Mouse (Mus musculus) embryonic facial prominence, embryonic 11.5 days (tissue): Measurements from ENCODE around the gene Eno1. TPM values are rescaled to one million over a fixed set of nuclear protein-coding genes. Genes with fewer than 3 reads are reported as not detected.

Experiments used
- ATAC-seq: fragments of 200-750 bp; cut with Nextera tagmentation; replicated peaks from 2 replicates; pipeline ENCODE4 v1.8.0; 2017; ENCODE audit warnings: low read depth; ENCODE audit not compliant: insufficient number of reproducible peaks, low FRiP score, low TSS enrichment
- DNase-seq: peaks from one replicate; pipeline ENCODE4 v3.0.0-alpha.2; 2015; ENCODE audit warnings: low spot score
- H3K27ac ChIP-seq: fragments of 300-500 bp; sonication (generic); replicated peaks from 2 replicates; pipeline ENCODE4 v1.5.1; 2014; ENCODE audit warnings: mild to moderate bottlenecking, low read depth, low read length, control low read depth
- H3K27me3 ChIP-seq: fragments of 300-500 bp; sonication (generic); 2 replicates; pipeline ENCODE4 v1.6.1; 2014; ENCODE audit warnings: mild to moderate bottlenecking, low read length, moderate library complexity, mixed read lengths; ENCODE audit not compliant: control insufficient read depth, insufficient read depth
- H3K36me3 ChIP-seq: fragments of 300-500 bp; sonication (generic); replicated peaks from 2 replicates; pipeline ENCODE4 v1.6.1; 2014; ENCODE audit warnings: low read depth, mild to moderate bottlenecking, low read length, moderate library complexity, mixed read lengths; ENCODE audit not compliant: control insufficient read depth, insufficient read depth
- H3K4me1 ChIP-seq: fragments of 300-500 bp; sonication (generic); 2 replicates; pipeline ENCODE4 v1.6.1; 2014; ENCODE audit warnings: low read length, mixed read lengths; ENCODE audit not compliant: control insufficient read depth, insufficient read depth
- H3K4me2 ChIP-seq: fragments of 300-500 bp; sonication (generic); 2 replicates; pipeline ENCODE4 v1.6.1; 2014; ENCODE audit warnings: low read depth, mild to moderate bottlenecking, control low read depth, low read length, moderate library complexity
- H3K4me3 ChIP-seq: fragments of 300-500 bp; sonication (generic); 2 replicates; pipeline ENCODE4 v1.5.1; 2014; ENCODE audit warnings: low read depth, low read length, control low read depth
- H3K9ac ChIP-seq: fragments of 300-500 bp; sonication (generic); replicated peaks from 2 replicates; pipeline ENCODE4 v1.6.1; 2014; ENCODE audit warnings: mild to moderate bottlenecking, control low read depth, low read length
- H3K9me3 ChIP-seq: fragments of 300-500 bp; sonication (generic); replicated peaks from 2 replicates; pipeline ENCODE4 v1.6.1; 2016; ENCODE audit warnings: mild to moderate bottlenecking, low read length, inconsistent platforms, mixed read lengths; ENCODE audit not compliant: control insufficient read depth
- WGBS: fragments of 180-500 bp; shearing (Covaris S2); extraction: QIAGEN DNeasy Blood & Tissue Kit; methylation state at CpG from one replicate; pipeline ENCODE4 v1.1.7; 2014; 5-methylcytosine and 5-hydroxymethylcytosine counted together
- polyA plus RNA-seq: library from polyadenylated mRNA; unstranded; fragments of >200 nt; fragmentation: Nextera tagmentation; extraction: Ambion mirVana; gene quantifications from 2 replicates; pipeline ENCODE4 v1.2.1, GENCODE M21; 2014

Eno1 gene
- polyA plus RNA-seq, 1 experiment from 2014 or later, result 1,873 TPM

DNA sequence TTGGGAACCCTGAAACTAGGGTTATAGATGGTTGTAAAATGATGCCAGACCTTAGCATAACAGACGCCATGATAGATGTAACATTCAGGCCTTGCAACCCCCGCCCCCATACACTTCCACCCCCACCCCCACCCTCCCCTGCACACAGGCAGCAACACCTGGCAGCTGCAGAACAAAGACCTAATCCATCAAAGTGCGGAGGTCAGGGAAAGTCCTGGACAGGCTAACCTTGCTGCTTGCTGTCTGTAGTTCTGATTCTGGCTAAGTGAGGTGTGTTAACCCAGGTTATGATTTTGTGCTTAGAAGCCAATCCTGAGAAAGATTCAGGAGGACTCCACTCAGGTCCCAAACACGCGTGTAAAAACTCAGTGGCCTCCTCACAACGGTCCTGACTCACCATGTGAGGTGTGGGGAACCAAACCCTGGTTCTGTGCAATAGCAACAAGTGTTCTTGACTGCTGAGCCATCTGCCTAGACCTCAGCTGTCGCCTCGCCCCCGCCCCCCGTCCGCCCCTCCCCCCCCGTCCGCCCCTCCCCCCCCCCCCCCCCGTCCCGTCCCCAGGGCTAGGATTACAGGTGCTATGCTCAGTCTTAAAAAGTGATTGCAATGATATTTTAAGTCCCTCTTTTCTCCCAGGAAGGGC lies 6.7 kb upstream of the Eno1 start:
- no peak overlapping the region for H3K4me3 ChIP-seq
- WGBS, result 18% methylated on average over 9 of the region's 15 CpGs
- H3K9me3 ChIP-seq, result no peaks in the 10 kb centered on the region
- H3K36me3 ChIP-seq, result no peaks in the 10 kb centered on the region
- ATAC-seq (no peak), DNase-seq (no peak)
- no peak overlapping the region for H3K9ac ChIP-seq
- no peak overlapping the region for H3K4me2 ChIP-seq
- H3K27me3 ChIP-seq, result no peaks in the 10 kb centered on the region
- H3K4me1 ChIP-seq, result peaks cover 4% of the 10 kb centered on the region; the same call in 1 of the 2 replicates
- H3K27ac ChIP-seq, result no peak overlapping the region

- H3K27ac ChIP-seq, result no peak overlapping the region
- DNase-seq, result peak; percentile 24
- no peak for ATAC-seq
- H3K27me3 ChIP-seq, result no peaks in the 10 kb centered on the region
- no peaks in the 10 kb centered on the region for H3K36me3 ChIP-seq
- 7% methylated on average over 21 of the region's 21 CpGs for WGBS
- no peak overlapping the region for H3K4me3 ChIP-seq
- H3K9me3 ChIP-seq, result no peaks in the 10 kb centered on the region
- H3K9ac ChIP-seq, result peak overlapping the region; percentile 32; the same call in 1 of the 2 replicates
- peaks cover 6% of the 10 kb centered on the region; the same call in 1 of the 2 replicates for H3K4me1 ChIP-seq
- H3K4me2 ChIP-seq, result no peak overlapping the region
These were observed 5.8 kb upstream of the Eno1 start for GRCm38 (mm10) chr4:150230460-150231407.

DNA sequence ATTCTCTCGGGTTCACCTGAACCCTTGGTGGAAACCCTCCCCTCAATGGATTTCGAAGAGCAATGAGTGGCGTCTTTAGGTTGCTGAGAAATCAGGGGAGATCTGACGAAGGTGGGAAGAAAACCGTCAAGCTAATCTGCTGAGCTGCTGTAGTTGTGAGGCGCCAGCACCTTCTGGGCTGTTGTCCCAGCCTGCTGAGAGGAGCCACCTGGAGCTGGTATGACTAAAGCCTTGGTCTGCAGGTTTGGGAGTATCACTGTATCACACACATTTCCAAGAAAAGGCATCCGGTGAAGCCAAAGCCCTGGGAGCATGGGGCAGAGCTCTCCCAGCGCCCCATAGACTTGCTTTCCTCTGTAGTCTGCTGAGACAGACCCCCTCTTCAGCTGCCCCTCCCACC lies 4.7 kb upstream of the Eno1 start:
- WGBS, result 53% methylated on average over 8 of the region's 8 CpGs
- Histone ChIP-seq H3K4me2 (no peak overlapping the region), H3K4me3 (no peak overlapping the region), H3K9ac (no peak overlapping the region), H3K4me1 (peaks cover 6% of the 10 kb centered on the region; the same call in 1 of the 2 replicates), H3K9me3 (no peaks in the 10 kb centered on the region), H3K36me3 (no peaks in the 10 kb centered on the region), H3K27ac (no peak overlapping the region), H3K27me3 (no peaks in the 10 kb centered on the region)
- DNase-seq, result no peak
- no peak for ATAC-seq

GRCm38 (mm10) chr4:150234599-150235327 lies 1.8 kb upstream of the Eno1 start:
- H3K4me1 ChIP-seq, result peaks cover 10% of the 10 kb centered on the region
- peak overlapping the region; percentile 7; the same call in 1 of the 2 replicates for H3K9ac ChIP-seq
- H3K4me2 ChIP-seq, result no peak overlapping the region
- H3K27ac ChIP-seq, result no peak overlapping the region; the same call in 1 of the 2 replicates
- DNase-seq (peak; percentile 34), ATAC-seq (no peak)
- H3K36me3 ChIP-seq, result no peaks in the 10 kb centered on the region
- no peaks in the 10 kb centered on the region for H3K9me3 ChIP-seq
- 42% methylated on average over 8 of the region's 8 CpGs for WGBS
- H3K27me3 ChIP-seq, result no peaks in the 10 kb centered on the region
- H3K4me3 ChIP-seq, result no peak overlapping the region

DNA sequence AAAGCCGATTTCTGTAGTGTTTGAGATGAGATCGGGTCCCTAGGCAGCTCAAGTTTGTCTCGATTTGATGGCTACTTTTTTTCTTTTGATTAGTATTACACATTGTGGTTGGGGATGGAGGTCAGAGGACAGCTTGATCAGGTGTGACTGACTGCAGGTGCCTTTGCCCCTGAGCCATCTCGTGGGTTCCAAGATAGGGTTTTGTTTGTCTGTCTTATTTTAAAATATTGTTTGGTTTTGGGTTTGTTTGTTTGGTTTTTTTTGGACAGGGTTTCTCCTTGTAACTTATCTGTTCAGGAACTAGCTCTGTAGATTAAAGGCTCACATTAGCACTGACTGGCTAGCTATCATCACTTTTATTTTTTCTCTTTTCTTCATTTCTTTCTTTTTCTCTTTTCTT lies 936 bp upstream of the Eno1 start:
- Histone ChIP-seq H3K36me3 (no peaks in the 10 kb centered on the region), H3K9me3 (no peaks in the 10 kb centered on the region), H3K4me2 (no peak overlapping the region), H3K4me3 (no peak overlapping the region), H3K4me1 (peaks cover 10% of the 10 kb centered on the region), H3K27ac (no peak overlapping the region), H3K27me3 (no peaks in the 10 kb centered on the region), H3K9ac (no peak overlapping the region)
- DNase-seq (no peak), ATAC-seq (no peak)
- WGBS, result 83% methylated on average over 4 of the region's 4 CpGs

DNA sequence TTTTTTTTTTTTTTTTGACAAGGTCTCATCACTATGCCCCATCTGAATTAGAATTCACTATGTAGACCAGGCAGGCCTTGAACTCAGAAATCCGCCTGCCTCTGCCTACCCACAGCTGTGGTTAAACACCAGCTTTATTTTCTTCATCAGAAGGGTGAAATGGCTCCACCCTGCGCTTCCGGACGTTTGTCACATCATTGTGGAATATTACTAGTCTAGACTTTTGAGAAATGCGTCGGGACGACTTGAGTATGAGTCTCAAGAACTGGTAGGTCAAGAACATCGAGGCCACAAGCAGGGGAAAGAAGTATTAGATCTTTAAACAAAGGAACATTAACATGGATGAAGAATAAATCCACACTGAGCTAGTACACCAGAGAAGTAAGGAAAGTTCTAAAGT lies 490 bp upstream of the Eno1 start:
- H3K36me3 ChIP-seq, result no peaks in the 10 kb centered on the region
- peak overlapping the region; percentile 97 for H3K27ac ChIP-seq
- no peaks in the 10 kb centered on the region for H3K9me3 ChIP-seq
- ATAC-seq, result no peak
- H3K9ac ChIP-seq, result peak overlapping the region; percentile 74
- no peak for DNase-seq
- peak overlapping the region; percentile 51 for H3K4me2 ChIP-seq
- H3K4me3 ChIP-seq, result peak overlapping the region; percentile 77
- WGBS, result 83% methylated on average over 8 of the region's 8 CpGs
- H3K27me3 ChIP-seq, result no peaks in the 10 kb centered on the region
- H3K4me1 ChIP-seq, result peaks cover 7% of the 10 kb centered on the region

DNA sequence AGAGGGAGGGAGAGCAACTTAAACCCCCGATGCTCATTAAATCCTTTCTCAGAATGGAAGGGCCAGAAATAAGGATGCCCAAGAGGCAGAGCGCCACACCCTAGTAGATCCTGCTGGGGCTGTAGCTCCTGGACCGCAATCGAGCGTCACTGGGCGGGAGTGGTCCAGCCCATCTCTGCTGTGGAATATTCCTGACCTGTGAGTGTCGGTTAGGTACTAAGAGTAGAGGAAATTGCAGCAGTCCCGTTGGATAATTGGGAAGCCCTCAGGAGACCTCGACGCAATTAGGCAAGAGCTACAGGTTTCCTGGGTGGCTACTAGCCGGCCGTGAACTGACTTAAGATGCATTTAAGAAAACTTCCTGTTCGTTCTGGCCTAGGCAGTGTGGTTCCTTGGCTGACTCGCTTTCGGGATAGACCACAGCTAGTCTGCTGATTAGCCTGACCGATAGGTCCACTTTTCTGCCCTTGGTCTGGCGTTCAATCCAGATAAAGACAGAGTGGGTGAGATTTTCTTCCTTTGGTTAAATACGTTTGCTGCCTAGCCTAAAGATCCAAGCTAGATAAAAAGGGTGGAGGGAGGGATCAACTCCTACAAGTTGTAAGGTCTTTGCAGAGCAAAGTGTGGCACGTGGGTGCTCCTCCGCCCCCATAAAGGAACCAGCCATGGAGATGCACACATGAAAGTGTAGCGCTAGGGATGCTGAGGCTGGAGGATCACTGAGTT lies 1.3 kb downstream of the Eno1 start:
- Histone ChIP-seq H3K4me3 (peak overlapping the region; percentile 77), H3K27ac (peak overlapping the region; percentile 63; the same call in 1 of the 2 replicates), H3K4me1 (peaks cover 7% of the 10 kb centered on the region), H3K4me2 (peak overlapping the region; percentile 78), H3K27me3 (no peaks in the 10 kb centered on the region), H3K36me3 (peaks cover 12% of the 10 kb centered on the region), H3K9ac (peak overlapping the region; percentile 84), H3K9me3 (no peaks in the 10 kb centered on the region)
- no peak for ATAC-seq
- 0% methylated on average over 21 of the region's 21 CpGs for WGBS
- DNase-seq, result peak; percentile 45
